Mouse (Mus musculus): ENCODE data around the gene Psme2b. TPM values are rescaled to one million over a fixed set of nuclear protein-coding genes. Genes with fewer than 3 reads are reported as not detected.
A peak's percentile ranks its signal among the peaks of the same experiment; 100 is the strongest.
"Not testable (repeated sequence)": the region's sequence is repeated elsewhere in the genome, so short reads cannot be mapped to it uniquely, and the experiment has no call there.

The Psme2b gene
- total RNA-seq (2021): 10 to 100 TPM in 1 of 2 experiments, 1 to 10 TPM in 1; 5.3 to 11.1 TPM
- long read RNA-seq, experiment 1, transcript Psme2b-201 (1 exons, 837 nt): major isoform, 9 of 9 reads
- long read RNA-seq, experiment 1, partial matches to known transcripts: 0 of 9 reads
- long read RNA-seq, experiment 1, other reads (novel, unspliced or antisense): 0 of 9 reads
- long read RNA-seq, experiment 2, transcript Psme2b-201 (1 exons, 837 nt): major isoform, 7 of 7 reads
- long read RNA-seq, experiment 2, partial matches to known transcripts: 0 of 7 reads
- long read RNA-seq, experiment 2, other reads (novel, unspliced or antisense): 0 of 7 reads

- not testable (repeated sequence) for DNase-seq
Measured at GRCm38 (mm10) chr11:48946090-48946489, at the start of gene Psme2b. Psme2b (minus strand) TSS chr11:48946190.

- not testable (repeated sequence) for DNase-seq
Measured at GRCm38 (mm10) chr11:48994018-48994417, 48.0 kb upstream of the Psme2b start, which contains the start of gene Tgtp1. Tgtp1 (minus strand) TSS chr11:48994172.

GRCm38 (mm10) chr11:48993296-48993695 is 47.3 kb upstream of the Psme2b start:
- peak; percentile 33 for DNase-seq

- DNase-seq: not testable (repeated sequence)
Measured at GRCm38 (mm10) chr11:48991740-48992520, 45.9 kb upstream of the Psme2b start, which contains the start of gene Gm12185. Gm12185 (minus strand) TSS chr11:48992226.

GRCm38 (mm10) chr11:48989981-48990380 is 44.0 kb upstream of the Psme2b start:
- not testable (repeated sequence) for DNase-seq

- DNase-seq: not testable (repeated sequence)
Measured at GRCm38 (mm10) chr11:48988219-48988618, 42.2 kb upstream of the Psme2b start.

- not testable (repeated sequence) for DNase-seq
Measured at GRCm38 (mm10) chr11:48982848-48983247, 36.9 kb upstream of the Psme2b start.

GRCm38 (mm10) chr11:48980052-48980451 is 34.1 kb upstream of the Psme2b start:
- DNase-seq: not testable (repeated sequence)

- not testable (repeated sequence) for DNase-seq
Measured at GRCm38 (mm10) chr11:48979251-48979650, 33.3 kb upstream of the Psme2b start, which contains the start of gene 9930111J21Rik1. 9930111J21Rik1 (minus strand) TSS chr11:48979398.

- not testable (repeated sequence) for DNase-seq
Measured at GRCm38 (mm10) chr11:48978240-48978939, 32.4 kb upstream of the Psme2b start, which contains the start of gene Olfr56. Olfr56 (plus strand) TSS chr11:48978889.

- not testable (repeated sequence) for DNase-seq
Measured at GRCm38 (mm10) chr11:48974686-48975085, 28.7 kb upstream of the Psme2b start.

GRCm38 (mm10) chr11:48939286-48939685 is 6.7 kb downstream of the Psme2b start:
- DNase-seq: not testable (repeated sequence)

- not testable (repeated sequence) for DNase-seq
Measured at GRCm38 (mm10) chr11:48935291-48935690, 10.7 kb downstream of the Psme2b start.

GRCm38 (mm10) chr11:48933923-48934322 is 12.1 kb downstream of the Psme2b start:
- not testable (repeated sequence) for DNase-seq

GRCm38 (mm10) chr11:48933422-48933821 is 12.6 kb downstream of the Psme2b start:
- DNase-seq: not testable (repeated sequence)

GRCm38 (mm10) chr11:48928068-48928467 is 17.9 kb downstream of the Psme2b start:
- not testable (repeated sequence) for DNase-seq

- DNase-seq: not testable (repeated sequence)
Measured at GRCm38 (mm10) chr11:48926437-48926836, 19.6 kb downstream of the Psme2b start.

GRCm38 (mm10) chr11:48923818-48924217 is 22.2 kb downstream of the Psme2b start:
- DNase-seq: not testable (repeated sequence)

GRCm38 (mm10) chr11:48918380-48918779 is 27.6 kb downstream of the Psme2b start:
- no peak for DNase-seq

- no peak for DNase-seq
Measured at GRCm38 (mm10) chr11:48913611-48914010, 32.4 kb downstream of the Psme2b start.

GRCm38 (mm10) chr11:48908459-48908858 is 37.5 kb downstream of the Psme2b start:
- no peak for DNase-seq

GRCm38 (mm10) chr11:48902021-48902420 is 44.0 kb downstream of the Psme2b start, which contains the start of gene Gm5431:
Gm5431 (minus strand) TSS chr11:48902214.
- DNase-seq: no peak

Data from adrenal gland, postnatal 10 days (tissue).